Mouse (Mus musculus) heart, embryonic 11.5 days (tissue): ENCODE results near the gene Msi2. TPM values are rescaled to one million over a fixed set of nuclear protein-coding genes. Genes with fewer than 3 reads are reported as not detected.

Source experiments
- ATAC-seq: fragments of 200-750 bp; cut with Nextera tagmentation; replicated peaks from 2 replicates; pipeline ENCODE4 v1.8.0; 2017; ENCODE audit warnings: moderate library complexity; ENCODE audit not compliant: insufficient number of reproducible peaks, low FRiP score, low TSS enrichment
- H3K27ac ChIP-seq: fragments of 300-500 bp; sonication (generic); 2 replicates; pipeline ENCODE4 v1.5.1; 2014; ENCODE audit warnings: mild to moderate bottlenecking, low read depth, low read length
- H3K27me3 ChIP-seq: fragments of 300-500 bp; sonication (generic); 2 replicates; pipeline ENCODE4 v1.6.1; 2014; ENCODE audit warnings: mild to moderate bottlenecking, low read length, mixed read lengths; ENCODE audit not compliant: control insufficient read depth, insufficient read depth
- H3K36me3 ChIP-seq: fragments of 300-500 bp; sonication (generic); 2 replicates; pipeline ENCODE4 v1.6.1; 2014; ENCODE audit warnings: mild to moderate bottlenecking, low read length, moderate library complexity, mixed read lengths; ENCODE audit not compliant: control insufficient read depth, insufficient read depth
- H3K4me1 ChIP-seq: fragments of 300-500 bp; sonication (generic); 2 replicates; pipeline ENCODE4 v1.6.1; 2014; ENCODE audit warnings: low read length; ENCODE audit not compliant: control insufficient read depth, insufficient read depth
- H3K4me2 ChIP-seq: fragments of 300-500 bp; sonication (generic); 2 replicates; pipeline ENCODE4 v1.6.1; 2014; ENCODE audit warnings: mild to moderate bottlenecking, moderate library complexity
- H3K4me3 ChIP-seq: fragments of 300-500 bp; sonication (generic); 2 replicates; pipeline ENCODE4 v1.5.1; 2014; ENCODE audit warnings: low read depth, low read length
- H3K9ac ChIP-seq: fragments of 300-500 bp; sonication (generic); 2 replicates; pipeline ENCODE4 v1.6.1; 2014; ENCODE audit warnings: mild to moderate bottlenecking, low read depth, low read length, moderate library complexity
- H3K9me3 ChIP-seq: fragments of 300-500 bp; sonication (generic); replicated peaks from 2 replicates; pipeline ENCODE4 v1.6.1; 2016; ENCODE audit warnings: low read length; ENCODE audit not compliant: control insufficient read depth
- WGBS: fragments of 180-500 bp; shearing (Covaris S2); extraction: QIAGEN DNeasy Blood & Tissue Kit; methylation state at CpG from one replicate; pipeline ENCODE4 v1.1.7; 2014; ENCODE audit not compliant: insufficient replicate concordance; 5-methylcytosine and 5-hydroxymethylcytosine counted together
- polyA plus RNA-seq: library from polyadenylated mRNA; unstranded; fragments of >200 nt; fragmentation: Nextera tagmentation; extraction: Ambion mirVana; gene quantifications from 2 replicates; pipeline ENCODE4 v1.2.1, GENCODE M21; 2014

Gene Msi2
- polyA plus RNA-seq, 1 experiment from 2014 or later: 18.4 TPM

DNA sequence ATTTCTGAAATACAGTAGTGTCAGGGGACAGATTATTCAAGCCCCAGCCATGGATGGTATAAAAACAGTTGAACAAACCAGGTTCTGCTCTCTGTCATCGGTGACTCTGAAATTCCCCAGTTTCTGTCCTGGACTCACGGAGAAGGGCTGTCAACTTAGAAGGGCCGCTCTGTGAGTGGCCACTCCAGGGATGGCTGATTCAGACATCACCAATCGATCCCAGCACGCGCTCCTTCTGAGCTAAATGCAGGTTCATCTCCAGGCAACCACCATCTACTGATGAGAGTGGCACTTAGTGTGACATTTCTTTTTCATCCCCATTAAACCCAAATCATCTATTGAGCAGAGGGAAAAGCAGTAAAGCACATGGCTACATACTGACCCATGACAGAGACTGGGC, 416.7 kb downstream of the Msi2 start:
- no peak overlapping the region for H3K27ac ChIP-seq

DNA sequence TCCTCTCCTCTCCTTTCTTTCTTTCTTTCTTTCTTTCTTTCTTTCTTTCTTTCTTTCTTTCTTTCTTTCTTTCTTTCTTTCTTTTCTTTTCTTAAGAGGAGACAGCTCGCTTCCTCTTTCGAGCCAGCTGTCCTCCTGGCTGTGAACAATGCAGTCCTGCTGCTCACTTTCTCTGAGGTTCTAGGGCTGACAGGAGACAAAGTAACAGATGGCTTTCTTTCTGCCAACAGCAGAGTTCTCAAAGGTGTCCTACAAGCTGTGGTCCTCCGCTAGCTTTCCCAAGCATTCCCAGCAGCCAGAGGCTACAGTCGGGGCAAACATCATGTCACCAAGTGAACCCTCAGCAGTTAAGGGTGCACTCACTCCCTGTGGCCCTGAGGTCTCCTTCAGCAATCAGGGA, 419.0 kb downstream of the Msi2 start:
- H3K27me3 ChIP-seq: no peaks in the 10 kb centered on the region
- no peak for ATAC-seq
- H3K9me3 ChIP-seq: no peaks in the 10 kb centered on the region
- H3K36me3 ChIP-seq: no peaks in the 10 kb centered on the region
- 71% methylated on average over 4 of the region's 4 CpGs for WGBS
- no peak overlapping the region for H3K4me2 ChIP-seq
- peaks cover 13% of the 10 kb centered on the region for H3K4me1 ChIP-seq
- no peak overlapping the region for H3K9ac ChIP-seq
- H3K27ac ChIP-seq: no peak overlapping the region
- H3K4me3 ChIP-seq: no peak overlapping the region

More for the DNA sequence above, 416.7 kb downstream of the Msi2 start:
- Histone ChIP-seq H3K9me3 (no peaks in the 10 kb centered on the region), H3K36me3 (no peaks in the 10 kb centered on the region), H3K27me3 (no peaks in the 10 kb centered on the region), H3K4me1 (peaks cover 11% of the 10 kb centered on the region), H3K4me2 (peak overlapping the region; percentile 37), H3K9ac (no peak overlapping the region), H3K4me3 (no peak overlapping the region)
- ATAC-seq: no peak
- 38% methylated on average over 6 of the region's 6 CpGs for WGBS

DNA sequence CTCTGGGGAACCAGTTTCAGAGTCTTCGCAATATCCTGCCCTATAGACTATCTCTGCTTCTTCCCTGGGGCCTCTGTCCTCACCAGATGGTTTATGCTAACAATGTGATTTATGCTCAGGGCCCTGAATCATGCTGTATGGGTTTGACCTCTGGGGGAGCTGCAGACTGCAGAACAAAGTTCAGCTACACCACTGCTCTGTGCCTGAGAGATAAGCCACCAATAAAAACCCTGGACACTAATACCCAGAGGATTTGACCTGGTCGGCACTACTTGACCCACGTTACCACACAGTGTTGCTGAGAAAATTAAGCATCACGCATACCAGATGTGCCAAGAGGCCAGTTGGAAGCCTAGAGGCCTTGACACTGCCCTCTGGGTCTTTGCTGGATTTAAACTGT, 420.8 kb downstream of the Msi2 start:
- Histone ChIP-seq H3K4me1 (peaks cover 20% of the 10 kb centered on the region), H3K27me3 (no peaks in the 10 kb centered on the region), H3K9me3 (no peaks in the 10 kb centered on the region), H3K36me3 (no peaks in the 10 kb centered on the region), H3K4me2 (no peak overlapping the region), H3K9ac (no peak overlapping the region), H3K27ac (no peak overlapping the region), H3K4me3 (no peak overlapping the region)
- ATAC-seq: no peak
- 60% methylated on average over 4 of the region's 4 CpGs for WGBS

- Histone ChIP-seq H3K27ac (no peak overlapping the region), H3K27me3 (no peaks in the 10 kb centered on the region), H3K9me3 (no peaks in the 10 kb centered on the region), H3K4me1 (peaks cover 29% of the 10 kb centered on the region), H3K4me3 (no peak overlapping the region), H3K36me3 (no peaks in the 10 kb centered on the region), H3K4me2 (no peak overlapping the region), H3K9ac (no peak overlapping the region)
- 77% methylated on average over 5 of the region's 5 CpGs for WGBS
- ATAC-seq: no peak
Observed at GRCm38 (mm10) chr11:88295298-88295697, 423.0 kb downstream of the Msi2 start.

DNA sequence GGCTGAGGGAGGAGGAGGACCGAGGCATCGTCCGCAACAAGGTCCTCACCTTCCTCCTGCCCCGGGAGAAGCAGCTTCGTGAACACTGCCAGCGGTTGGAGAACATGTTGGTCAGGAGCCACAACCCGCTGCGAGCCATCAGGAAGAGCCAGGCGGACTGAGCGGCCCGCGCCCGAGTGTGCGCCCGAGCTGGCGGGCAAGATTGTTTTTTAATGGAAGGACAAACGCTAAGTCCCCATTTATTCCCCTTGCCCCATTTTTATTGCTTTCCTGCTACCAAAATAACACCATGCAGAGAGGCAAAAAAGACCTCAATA, 424.0 kb downstream of the Msi2 start:
- H3K9ac ChIP-seq: 0 out of 2 replicates have a peak overlapping the region, but pooled peaks have one; percentile 49
- peak overlapping the region; percentile 60 for H3K4me2 ChIP-seq
- 20% methylated on average over 17 of the region's 17 CpGs for WGBS
- peaks cover 29% of the 10 kb centered on the region for H3K4me1 ChIP-seq
- no peak overlapping the region for H3K27ac ChIP-seq
- H3K9me3 ChIP-seq: no peaks in the 10 kb centered on the region
- no peaks in the 10 kb centered on the region for H3K36me3 ChIP-seq
- no peak for ATAC-seq
- H3K27me3 ChIP-seq: no peaks in the 10 kb centered on the region
- peak overlapping the region; percentile 6; the same call in 1 of the 2 replicates for H3K4me3 ChIP-seq

- Histone ChIP-seq H3K9ac (0 out of 2 replicates have a peak within 1 kb of the TSS, but pooled peaks have one; percentile 49), H3K27me3 (no peaks in the 10 kb centered on the region), H3K9me3 (no peaks in the 10 kb centered on the region), H3K36me3 (no peaks in the 10 kb centered on the region), H3K27ac (no peak within 1 kb of the TSS), H3K4me1 (peaks cover 31% of the 10 kb centered on the region), H3K4me2 (peak within 1 kb of the TSS; percentile 60), H3K4me3 (peak within 1 kb of the TSS; percentile 6; the same call in 1 of the 2 replicates)
- ATAC-seq: no peak
- 33% methylated on average over 20 of the region's 20 CpGs for WGBS
Observed at GRCm38 (mm10) chr11:88293631-88294393, 424.5 kb downstream of the Msi2 start, which contains the start of gene Ccdc182. Ccdc182 (plus strand) TSS chr11:88294058.

GRCm38 (mm10) chr11:88291688-88292087, 426.6 kb downstream of the Msi2 start:
- H3K27ac ChIP-seq: no peak overlapping the region
- H3K4me3 ChIP-seq: no peak overlapping the region
- WGBS: 34% methylated on average over 4 of the region's 4 CpGs

GRCm38 (mm10) chr11:88291245-88291644, 427.1 kb downstream of the Msi2 start:
- 38% methylated on average over 4 of the region's 4 CpGs for WGBS
- H3K4me3 ChIP-seq: no peak overlapping the region
- no peak overlapping the region for H3K4me2 ChIP-seq
- H3K27ac ChIP-seq: no peak overlapping the region
- no peak overlapping the region for H3K9ac ChIP-seq
- H3K36me3 ChIP-seq: no peaks in the 10 kb centered on the region
- H3K27me3 ChIP-seq: no peaks in the 10 kb centered on the region
- no peak for ATAC-seq
- H3K9me3 ChIP-seq: no peaks in the 10 kb centered on the region
- peaks cover 32% of the 10 kb centered on the region for H3K4me1 ChIP-seq

More at GRCm38 (mm10) chr11:88291688-88292087, 426.6 kb downstream of the Msi2 start:
- no peak for ATAC-seq
- Histone ChIP-seq H3K36me3 (no peaks in the 10 kb centered on the region), H3K4me1 (peaks cover 32% of the 10 kb centered on the region), H3K9me3 (no peaks in the 10 kb centered on the region), H3K27me3 (no peaks in the 10 kb centered on the region), H3K9ac (no peak overlapping the region), H3K4me2 (no peak overlapping the region)
